Mouse (Mus musculus) bone marrow macrophage, adult 2 months (primary cell): ENCODE measurements around the gene Ap3m1.

Experiments
- CTCF ChIP-seq: IDR thresholded peaks from 2 replicates; pipeline ENCODE4 v1.5.1; 2012; ENCODE audit warnings: low read depth, mild to moderate bottlenecking, low read length, moderate library complexity
- POLR2A ChIP-seq: IDR thresholded peaks from 2 replicates; pipeline ENCODE4 v1.6.1; 2012; ENCODE audit warnings: mild to moderate bottlenecking, low read depth, low read length, borderline replicate concordance

DNA sequence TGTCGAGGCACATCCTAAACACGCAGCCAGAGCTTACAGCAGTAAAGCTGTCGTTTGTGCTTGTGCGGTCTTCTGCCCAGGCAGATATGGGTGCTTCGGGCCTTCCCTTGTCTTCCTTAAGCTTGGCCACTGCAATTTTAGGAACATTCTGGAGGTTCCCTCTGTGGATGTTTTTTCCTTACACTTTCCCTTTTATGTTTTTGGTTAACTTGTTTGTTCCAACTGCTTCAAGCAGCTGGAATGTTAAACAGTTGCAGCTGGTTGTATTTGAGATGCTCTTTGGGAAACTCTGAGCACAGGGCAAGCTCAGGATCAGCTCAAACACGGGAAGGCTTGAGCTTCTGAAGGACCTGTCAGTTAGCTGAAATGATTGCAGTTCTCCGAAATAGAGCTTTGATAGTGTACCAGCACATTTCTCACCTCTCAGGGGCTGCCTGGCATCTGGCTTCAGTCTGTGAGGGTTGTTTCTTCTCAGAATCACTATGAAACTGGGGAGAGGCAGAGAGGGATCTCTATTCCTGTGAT lies 34.6 kb upstream of the Ap3m1 start:
- no peak for TF ChIP-seq POLR2A
- no peak for TF ChIP-seq CTCF
